Mouse (Mus musculus) neutrophil, adult 59 days (primary cell): Measurements from ENCODE around the gene Nacc2. TPM values are rescaled to one million over a fixed set of nuclear protein-coding genes. Genes with fewer than 3 reads are reported as not detected.

ENCODE experiments used
- total RNA-seq, 2 experiments: library from RNA; stranded (reverse); gene quantifications; 1 replicate in 1 of 2; 2 replicates in 1 of 2; pipeline ENCODE4 v1.2.4; 2023

The Nacc2 gene
- 1 to 10 TPM; 1.8 to 4.0 TPM for total RNA-seq

GRCm38 (mm10) chr2:26123079-26123648 lies at the start of gene Nacc2:
Gene Nacc2, minus strand, starts transcription at chr2:26123220.

GRCm38 (mm10) chr2:26021561-26022257 lies 101.3 kb downstream of the Nacc2 start, which contains the start of gene Ubac1:
Gene Ubac1, minus strand, starts transcription at chr2:26021747.

Other genes with a start within 250 kb of the Nacc2 start
- gene Camsap1, start 139.9 kb downstream of the Nacc2 start, total RNA-seq: 10 to 100 TPM in 1 of 2 experiments, 1 to 10 TPM in 1; 7.9 to 15.9 TPM
- gene Ubac1, start 101.5 kb downstream of the Nacc2 start, total RNA-seq: 10 to 100 TPM; 18.7 to 36.4 TPM
- gene Lhx3, start 85.1 kb upstream of the Nacc2 start, total RNA-seq: not detected
- gene Qsox2, start 114.3 kb upstream of the Nacc2 start, total RNA-seq: 1 to 10 TPM; 3.4 to 4.1 TPM
- gene Ccdc187, start 171.3 kb upstream of the Nacc2 start, total RNA-seq: not detected
- 10 to 100 TPM; 11.2 to 15.7 TPM for gene Gpsm1, start 192.3 kb upstream of the Nacc2 start, total RNA-seq
- gene Dnlz, start 228.9 kb upstream of the Nacc2 start, total RNA-seq: 1 to 10 TPM; 4.3 to 6.1 TPM
- 100 to 1,000 TPM; 164 to 201 TPM for gene Card9, start 237.7 kb upstream of the Nacc2 start, total RNA-seq